Mouse (Mus musculus) retina, postnatal 7 days (tissue): ENCODE data around the gene Snd1.

Source experiments
- DNase-seq: peaks from one replicate; pipeline ENCODE4 v3.0.0-alpha.2; 2012; ENCODE audit warnings: low read depth, low spot score

Snd1 gene

DNA sequence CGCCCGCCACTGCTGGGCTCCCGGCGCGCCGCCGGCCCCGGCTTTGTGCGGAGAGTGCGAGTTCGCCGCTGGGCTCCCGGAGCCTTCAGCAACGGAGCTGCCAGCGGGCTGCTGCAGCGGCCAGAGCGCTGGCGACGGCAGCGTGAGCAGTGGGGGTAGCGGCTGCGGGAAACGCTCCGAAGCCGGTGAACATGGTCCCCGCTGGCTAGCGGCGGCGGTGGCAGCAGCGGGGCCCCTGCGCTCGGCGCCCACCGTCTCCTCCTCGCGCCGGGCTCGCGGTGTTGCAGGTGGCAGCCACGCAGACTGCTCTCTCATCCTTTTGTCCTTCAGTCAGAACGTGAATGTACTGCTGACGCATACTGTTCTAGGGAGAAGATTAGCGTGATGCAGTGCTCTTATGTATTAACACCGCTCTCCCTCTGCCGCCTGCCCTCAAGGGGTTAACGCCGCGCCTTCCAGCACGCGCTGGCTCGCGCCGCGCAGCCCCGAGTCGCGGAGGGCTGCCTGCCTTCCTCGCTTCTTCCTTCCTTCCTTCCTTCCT is 357.9 kb downstream of the Snd1 start:
- DNase-seq, result no peak

DNA sequence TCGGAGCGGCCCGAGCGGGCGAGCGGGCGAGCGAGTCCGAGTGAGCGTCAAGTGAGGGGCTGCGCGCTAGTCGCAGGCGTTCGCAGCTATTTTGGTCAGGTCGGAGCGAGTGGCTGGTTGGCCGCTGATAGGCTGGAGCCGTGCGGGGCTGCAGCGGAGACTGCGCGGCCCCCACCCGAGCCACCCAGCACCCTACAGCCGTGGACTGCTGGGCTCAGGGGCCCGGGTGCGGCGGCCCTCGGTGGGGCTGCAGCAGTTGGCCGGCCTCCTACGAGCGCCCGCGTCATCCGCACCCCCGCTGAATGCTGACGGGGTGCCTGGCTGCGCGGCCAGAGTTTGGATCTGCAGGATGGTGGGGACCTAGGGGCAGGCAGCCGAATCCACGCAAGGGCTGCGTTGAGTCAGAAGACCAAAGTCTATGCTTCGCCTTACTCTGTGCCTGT is 358.5 kb downstream of the Snd1 start:
- DNase-seq, result no peak

DNA sequence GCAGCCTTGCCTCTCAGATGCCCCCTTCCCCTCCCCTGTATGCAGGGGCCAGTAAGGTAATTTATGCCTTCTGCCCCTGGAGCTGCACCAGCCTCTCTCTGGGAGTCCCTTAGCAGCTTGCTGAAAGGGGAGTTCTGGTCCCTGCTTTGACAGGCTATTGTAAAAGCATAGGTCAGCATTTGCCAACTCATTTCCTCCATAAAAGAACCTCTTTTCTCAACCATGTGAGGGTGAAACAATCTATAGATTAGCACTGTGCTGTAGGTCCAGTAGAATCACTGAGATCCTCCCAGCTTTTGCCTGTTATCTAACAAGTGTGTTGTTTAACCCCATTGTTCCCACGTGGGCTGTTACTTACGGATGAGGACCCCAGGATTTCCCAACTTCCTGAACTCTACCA is 359.1 kb downstream of the Snd1 start:
- DNase-seq, result no peak

DNA sequence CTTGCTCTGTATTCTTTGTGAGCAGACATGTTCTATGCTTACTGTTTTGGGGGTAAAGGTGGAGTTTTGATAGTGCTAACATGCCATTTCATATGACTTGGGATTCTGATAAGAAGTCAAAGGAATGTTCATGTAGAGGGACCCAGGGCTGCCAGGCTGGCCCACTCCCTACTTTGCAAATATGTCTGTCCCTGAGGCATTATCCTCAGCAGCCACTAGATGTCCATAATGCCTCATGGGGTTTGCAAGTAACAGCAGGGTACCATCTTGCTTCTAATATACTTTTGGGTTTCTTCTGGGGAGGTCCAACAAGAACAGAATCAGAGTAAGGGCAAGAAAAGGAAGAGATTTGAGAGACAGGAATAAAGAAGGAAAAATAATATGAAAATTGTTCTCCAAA is 361.7 kb downstream of the Snd1 start:
- no peak for DNase-seq

DNA sequence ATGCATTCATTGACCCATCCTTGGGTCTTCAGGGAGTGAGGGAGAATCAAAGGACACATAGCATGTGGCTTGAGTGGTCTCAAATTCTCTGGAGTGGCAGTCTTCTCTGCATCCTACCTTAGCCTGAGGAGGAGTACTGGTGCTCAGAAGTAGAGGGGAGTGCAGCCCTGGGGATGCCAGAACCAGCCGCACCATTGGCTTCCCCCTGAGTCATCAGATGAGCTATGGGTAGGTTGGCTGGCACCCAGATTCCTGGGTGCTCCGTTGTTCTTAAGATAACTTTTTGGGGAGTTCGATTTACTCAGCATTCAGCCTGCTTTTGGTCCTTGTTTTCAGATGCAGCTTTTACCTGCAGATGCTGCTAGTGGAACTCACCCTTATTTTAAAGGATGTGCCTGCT is 366.6 kb downstream of the Snd1 start:
- no peak for DNase-seq

DNA sequence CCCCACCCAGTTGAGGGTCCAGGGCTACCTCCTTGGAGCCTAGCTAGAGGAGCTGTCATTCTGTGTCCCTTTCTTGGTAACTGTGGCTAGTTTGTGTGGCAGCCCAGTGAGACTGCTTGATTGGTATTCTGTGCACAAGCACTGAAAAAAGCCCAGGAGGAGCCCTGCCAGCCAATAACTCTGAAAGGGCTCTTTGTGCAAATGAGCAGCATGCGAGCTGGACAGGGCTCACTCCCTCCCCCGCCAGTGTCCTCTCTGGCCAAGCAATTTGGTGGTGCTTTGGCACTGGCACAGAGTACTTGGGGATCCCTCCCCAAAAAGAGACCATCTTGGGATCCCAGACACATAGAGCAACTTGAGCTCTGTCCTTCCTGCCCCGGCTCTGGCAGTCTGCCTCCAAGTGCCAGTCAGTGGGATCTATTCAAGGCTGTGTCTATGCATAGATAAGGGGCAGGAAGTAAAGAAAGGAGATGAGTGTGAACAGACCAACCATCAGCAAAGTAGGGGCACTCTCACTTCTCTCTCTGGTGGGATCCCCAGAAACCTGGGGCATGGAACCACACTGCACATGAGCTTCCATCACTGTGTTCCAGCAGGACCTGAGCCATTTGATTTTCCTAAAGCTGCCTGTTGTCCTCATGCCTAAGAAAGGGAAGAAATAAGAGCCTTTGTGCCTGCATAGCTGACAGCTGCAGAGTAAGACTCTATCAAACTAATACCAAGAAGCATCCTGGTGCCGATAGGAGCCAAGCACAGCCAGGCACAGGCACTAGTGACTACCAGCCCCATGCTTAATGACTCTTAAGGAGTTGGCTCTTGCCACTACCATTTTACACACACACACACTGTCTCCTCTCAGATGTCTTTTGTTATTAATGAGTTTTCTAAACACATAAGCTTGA is 367.7 kb downstream of the Snd1 start:
- DNase-seq, result no peak

DNA sequence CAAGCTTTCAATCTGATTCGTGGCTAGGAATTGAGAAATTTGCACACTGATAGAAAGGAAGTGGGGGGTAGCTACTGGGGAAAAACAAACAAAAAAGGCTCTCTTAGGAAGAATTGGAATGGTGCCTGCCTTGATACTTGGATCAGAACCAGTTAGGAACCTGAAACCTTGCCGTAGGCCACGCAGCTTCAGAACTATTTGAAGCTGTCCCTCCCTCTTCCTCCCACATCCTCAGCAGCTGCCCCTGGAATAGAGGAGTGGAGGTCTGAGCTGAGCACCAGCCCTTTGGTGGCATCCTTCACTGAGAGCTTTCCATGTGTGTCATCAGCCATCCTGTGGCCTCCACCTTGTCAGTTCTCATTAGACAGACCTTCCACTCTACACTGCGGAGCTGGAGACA is 370.7 kb downstream of the Snd1 start:
- DNase-seq, result no peak

DNA sequence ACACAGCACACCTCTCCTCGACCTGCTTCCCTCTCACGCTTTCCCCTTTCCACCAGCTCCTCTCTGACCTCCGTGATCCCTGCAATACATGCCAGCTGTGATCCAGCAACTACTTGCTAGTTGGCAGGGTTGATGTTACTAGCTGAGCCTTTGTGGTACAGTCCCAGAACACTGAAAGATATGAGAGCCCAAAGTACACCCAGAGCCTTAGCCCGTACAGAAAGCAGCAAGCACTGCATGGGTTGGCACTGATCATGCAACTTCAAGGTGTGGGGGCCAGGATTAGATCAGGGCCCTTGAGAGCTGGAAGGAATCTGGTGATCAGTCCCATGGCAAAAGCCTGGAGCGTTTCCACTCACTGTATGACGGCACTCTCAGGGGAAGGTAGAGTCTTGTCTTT is 372.7 kb downstream of the Snd1 start:
- DNase-seq, result no peak

DNA sequence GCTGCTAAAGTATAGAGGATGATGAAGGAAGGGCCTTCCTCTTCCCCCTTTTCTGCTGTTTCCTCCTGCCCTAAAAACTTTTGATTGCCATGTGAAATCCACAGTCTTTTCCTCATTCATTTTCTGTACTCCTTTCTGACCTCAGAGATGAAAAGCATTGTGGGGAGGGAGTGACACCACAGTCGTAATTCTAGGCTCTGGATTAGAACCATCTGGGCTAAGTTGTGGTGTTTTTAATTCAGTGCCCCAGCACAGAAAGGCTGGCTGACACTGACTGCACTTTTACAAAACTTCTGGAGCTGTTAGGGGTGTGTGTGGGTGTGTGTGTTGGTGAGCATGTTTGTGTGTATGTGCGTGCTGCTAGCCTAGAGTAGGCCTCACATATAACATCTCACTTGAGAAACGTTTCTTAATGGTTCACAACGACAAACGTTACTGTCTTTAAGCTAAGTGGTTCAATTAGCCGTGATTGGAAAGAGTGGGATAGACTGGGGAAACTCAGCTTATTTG is 373.4 kb downstream of the Snd1 start:
- no peak for DNase-seq

DNA sequence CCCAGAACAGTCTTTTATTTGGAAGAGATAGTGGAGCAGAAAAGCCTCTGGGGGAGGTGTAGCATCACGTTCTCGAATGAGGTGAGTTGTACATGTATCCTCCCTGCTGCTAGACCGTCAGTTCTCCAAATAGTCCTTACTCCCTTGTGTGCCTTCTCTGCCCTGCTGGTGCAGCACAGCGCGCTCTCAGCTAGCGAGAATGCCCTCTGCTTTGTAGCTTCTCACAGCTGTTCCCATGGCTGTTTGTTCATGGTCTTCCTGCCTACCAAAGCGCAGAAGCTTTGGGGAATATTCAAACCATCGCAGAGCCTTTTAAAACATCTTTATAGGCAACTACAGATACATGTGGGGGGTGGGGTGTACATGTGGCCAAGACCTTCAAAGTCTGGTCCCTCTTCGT is 374.0 kb downstream of the Snd1 start:
- DNase-seq, result no peak

DNA sequence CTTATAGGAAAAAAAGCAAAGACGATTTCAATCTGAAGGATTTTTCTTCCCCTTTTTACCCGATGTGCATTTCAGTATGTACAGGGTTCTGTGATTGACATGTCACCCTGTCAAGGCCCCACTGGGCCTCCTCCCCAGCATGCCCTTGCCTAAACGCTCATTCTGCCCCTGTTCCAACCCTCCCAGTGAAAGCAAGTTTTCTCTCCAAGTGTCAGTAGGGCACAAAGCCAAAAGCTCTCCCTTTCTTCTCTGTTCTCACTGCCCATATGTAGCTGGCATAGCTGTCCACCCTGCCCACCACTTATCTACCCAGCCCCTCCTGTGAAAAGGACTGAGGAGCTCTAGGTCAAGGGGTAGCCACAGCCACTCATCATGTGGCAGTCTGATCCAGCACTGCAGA is 374.4 kb downstream of the Snd1 start:
- no peak for DNase-seq

DNA sequence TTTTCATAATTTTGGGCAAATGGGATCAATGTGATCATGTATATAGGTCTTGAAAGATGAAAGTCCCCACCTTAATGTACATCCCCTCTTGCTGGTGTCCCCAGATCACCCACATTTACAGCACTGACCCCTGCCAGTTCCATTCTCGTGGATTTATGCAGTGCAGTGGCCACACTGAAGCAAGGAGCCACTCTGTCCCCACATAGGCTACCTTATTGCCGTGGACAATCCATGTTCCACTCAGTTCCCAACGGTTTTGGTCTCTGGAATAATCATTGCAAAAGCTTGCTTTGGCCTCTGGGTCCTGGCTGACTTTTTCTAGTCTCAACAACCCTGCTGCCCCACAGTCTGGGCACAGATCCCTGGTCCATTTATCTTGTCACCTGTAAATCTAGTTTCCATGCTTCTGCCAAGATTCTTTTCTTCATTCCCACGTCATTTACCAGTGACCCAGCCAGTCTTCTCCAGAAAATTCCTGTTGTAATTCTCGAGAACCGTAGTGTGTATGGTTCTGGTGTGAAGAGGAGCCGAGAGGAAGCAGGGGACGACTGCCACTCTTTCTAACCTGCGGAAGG is 375.5 kb downstream of the Snd1 start:
- DNase-seq, result no peak

DNA sequence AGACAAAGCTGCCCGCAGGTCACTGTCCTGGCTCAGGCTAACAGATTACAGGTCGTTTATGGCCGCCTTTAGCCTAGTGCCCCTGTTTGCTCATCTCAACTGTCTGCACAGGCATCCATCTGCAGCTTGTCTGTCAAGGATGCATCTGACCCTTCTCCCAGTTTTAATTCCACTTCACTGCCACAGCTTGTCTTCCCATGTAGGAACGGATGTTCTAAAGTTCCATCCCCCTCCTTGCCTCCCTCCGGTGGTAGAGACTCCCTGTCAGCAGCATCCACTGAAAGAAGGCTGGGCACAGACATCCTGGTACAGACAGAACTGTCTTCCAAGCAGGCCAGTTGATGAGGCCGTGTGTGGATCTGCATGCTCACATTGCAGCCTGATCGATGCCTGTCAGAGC is 377.4 kb downstream of the Snd1 start:
- no peak for DNase-seq

DNA sequence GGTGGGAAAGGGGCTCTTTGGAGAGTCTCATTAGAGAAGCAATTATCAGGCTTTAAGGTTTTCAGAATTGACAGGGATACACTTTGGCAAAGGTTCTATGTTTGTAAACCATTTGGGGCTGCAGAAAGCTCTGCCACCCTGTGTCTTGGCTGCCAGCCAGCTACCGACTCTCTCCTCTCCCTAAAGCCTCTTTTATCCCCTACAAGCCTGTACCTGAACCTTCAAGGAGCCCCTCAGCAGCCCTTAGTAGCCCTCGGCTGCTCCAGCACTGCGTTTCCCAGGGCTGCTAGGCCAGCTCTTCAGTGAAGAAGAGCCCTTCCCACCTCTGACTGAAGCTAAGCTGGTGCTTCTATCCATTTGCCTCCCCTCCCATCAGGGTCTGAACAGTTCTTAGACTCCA is 378.2 kb downstream of the Snd1 start:
- DNase-seq, result no peak

DNA sequence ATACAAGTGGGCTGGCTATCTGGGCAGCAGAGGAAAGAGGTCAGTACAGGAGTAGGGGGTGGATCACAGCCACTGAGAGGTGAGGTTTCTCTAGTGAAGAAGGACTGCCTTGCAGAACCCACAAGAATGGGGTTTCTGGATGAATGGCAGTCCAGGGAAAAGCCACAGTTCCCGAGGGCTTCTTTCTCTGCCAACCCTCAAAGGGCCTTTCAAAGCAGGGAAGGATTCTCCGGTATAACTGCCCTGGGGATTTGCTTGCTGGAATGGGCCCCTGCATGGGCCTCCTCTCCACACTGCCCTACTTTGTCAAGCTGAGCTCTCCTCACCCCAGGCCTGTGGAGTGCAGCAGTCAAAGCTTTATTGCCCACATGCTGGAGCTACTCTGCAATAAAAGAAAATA is 378.7 kb downstream of the Snd1 start:
- no peak for DNase-seq

DNA sequence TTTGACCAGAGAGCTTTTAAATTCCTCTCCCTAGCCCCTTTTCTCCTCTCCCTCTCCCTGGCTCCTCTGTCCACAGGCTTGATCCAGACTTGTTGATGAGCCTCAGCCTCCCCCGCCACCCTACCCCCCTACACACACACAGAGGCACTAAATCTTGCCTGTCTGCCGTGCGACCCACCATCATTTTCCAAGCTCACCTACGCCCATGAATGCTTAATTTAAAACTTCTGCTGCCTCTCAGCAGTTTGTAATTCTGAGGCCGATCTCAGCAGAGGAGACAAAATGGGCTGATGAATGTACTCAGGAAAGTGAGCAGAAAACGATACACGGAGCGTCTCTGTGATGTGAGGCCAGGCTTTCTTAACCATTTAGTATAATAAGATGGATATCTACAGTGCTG is 379.7 kb downstream of the Snd1 start:
- DNase-seq, result no peak

DNA sequence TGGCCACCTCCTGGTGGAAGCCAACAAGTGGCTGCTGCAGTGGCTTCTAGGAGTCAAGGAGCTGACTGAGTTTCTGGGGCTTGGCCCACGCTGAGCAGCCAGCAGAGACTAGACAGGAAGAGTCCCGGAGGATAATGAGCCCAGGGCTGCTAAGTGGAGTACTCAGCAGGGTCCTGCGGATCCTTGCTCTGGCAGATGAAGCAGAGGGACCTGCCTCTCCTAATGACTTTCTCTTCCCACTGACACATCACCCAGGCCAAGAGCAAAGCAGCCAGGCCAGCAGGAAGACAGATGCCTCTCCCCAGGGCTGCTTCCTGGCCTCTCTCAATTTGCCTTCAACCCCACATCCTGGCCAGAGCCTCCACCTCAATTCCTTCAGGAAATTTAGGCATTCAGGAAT is 380.5 kb downstream of the Snd1 start:
- DNase-seq, result no peak

DNA sequence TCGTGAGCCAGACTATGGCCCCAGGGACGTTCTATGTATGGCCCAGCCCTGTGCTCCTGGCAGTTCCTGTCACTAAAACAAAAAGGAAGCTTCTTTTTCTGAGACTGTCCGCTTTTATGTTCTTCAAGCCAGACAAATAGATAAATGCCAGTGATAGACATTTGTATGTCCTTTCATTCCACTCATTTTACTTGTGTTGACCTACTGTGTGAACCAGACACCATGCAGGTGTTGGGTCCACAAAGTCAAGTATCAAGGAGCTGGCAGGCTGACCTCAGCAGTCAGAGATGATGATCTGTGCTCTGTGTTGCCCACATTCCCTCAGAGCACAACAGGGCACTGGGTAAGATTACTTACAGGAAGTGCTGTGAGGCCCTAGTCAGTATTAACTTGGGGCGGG is 381.9 kb downstream of the Snd1 start:
- DNase-seq, result no peak

DNA sequence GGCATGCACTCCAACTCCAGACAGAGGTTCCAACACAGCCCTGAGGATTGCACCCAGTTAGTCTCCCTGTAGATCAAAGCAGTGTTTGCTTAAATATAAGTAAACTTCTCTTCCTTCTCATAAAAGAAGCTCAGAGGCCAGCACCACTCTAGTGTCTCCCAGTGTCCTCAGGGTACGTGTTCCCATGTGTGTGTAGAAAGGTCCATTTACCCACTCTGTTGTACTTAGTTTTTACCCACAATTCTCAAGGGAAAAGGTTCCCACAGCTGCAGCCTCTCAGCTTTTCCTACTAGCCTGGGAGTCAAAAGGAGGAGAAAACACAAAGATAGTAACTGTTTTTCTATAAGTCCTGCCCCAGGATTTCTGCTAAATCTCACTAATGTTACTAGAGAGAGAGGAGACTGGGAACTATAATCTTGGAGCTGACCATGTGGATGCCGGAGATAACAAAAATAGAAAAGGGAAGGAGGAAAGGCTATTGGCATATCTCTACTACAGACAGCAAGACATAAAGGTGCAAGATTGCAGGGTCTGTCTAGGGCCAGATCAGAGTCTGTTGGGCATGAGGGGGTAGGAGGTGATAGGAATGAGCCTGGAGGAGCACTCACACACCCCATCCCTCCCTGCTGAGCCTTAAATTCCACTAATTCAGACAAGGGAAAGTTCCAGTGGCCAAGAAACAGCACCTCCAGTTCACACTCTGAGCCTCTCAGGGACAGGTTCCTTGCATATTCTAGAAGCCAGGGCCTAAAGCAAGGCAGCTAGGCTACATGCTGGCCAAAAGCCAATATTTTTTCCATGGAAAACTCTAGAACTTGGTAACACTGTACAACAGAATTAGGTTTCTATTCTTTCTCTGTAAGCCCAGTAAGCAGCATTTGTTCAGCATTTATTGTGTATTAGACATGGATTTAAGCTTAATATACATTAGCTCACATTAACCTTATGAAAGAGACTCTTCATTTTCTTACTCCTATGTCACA is 382.6 kb downstream of the Snd1 start:
- no peak for DNase-seq

DNA sequence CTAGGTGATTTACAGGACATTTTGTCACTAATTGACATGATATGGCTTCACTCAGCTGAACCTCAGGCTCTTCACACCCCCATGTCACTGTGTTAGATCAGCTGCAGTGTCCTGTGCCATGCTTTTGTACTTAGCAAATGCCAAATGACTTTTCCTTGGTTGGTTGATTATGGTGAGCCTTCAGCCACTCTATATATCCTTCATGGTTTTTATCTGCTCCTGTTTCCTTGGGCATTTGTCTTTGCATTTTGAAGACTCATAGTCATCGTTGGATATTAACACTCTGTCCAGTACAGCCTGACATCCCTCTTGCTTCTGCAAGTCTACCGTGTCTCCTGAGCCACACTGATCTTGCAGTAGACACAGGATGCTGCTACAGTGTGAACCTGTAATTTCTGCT is 384.2 kb downstream of the Snd1 start:
- DNase-seq, result no peak

DNA sequence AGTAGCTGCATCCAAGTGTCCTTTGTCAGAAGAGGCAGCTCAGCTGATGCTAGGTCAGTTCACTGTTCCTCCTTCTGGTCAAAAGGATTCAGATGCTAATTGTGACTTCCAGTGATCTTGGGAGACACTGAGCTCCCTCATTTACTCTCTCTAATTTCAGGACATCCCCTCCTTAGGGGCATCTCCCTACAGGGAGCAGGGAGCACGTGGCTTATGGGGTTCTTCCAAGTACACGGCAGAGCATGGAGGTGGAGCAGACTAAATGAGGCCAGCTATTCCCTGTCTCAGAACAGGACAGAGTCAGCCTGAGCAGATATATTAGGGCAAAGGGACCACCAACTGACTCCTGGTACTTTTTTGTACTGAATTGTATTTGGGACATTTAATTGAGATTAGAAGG is 385.5 kb downstream of the Snd1 start:
- DNase-seq, result no peak

DNA sequence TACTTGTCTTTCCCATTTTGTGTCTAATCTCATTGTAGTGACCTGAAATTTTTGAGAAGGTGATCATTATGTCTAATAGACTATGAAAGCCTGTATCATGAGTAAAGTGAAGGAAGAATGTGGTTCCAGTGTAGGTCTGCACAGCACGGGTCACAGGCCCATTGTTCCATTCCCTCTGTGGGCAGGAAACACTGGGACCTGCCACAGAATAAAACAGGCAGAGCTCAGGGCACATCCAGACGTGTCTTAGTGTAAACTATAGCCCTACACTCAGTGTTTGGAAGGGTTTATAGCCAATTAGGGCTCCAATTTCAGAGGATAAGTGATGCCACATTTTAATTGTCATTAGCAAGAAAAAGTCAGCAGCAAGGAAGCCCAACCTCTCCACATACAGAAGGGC is 386.0 kb downstream of the Snd1 start:
- DNase-seq, result no peak
